Mouse (Mus musculus) neural tube, embryonic 13.5 days (tissue): ENCODE data around the gene Slc39a3. TPM values are rescaled to one million over a fixed set of nuclear protein-coding genes. Genes with fewer than 3 reads are reported as not detected.
"Not testable (repeated sequence)": the region's sequence is repeated elsewhere in the genome, so short reads cannot be mapped to it uniquely, and the experiment has no call there.

ENCODE experiments used
- ATAC-seq: fragments of 200-750 bp; cut with Nextera tagmentation; 2 replicates; pipeline ENCODE4 v1.8.0; 2017; ENCODE audit warnings: low read depth, mild to moderate bottlenecking, moderate TSS enrichment, moderate library complexity
- H3K27ac ChIP-seq: fragments of 300-500 bp; sonication (generic); replicated peaks from 2 replicates; pipeline ENCODE4 v1.5.1; 2015; ENCODE audit warnings: moderate library complexity, mild to moderate bottlenecking, inconsistent platforms
- H3K27me3 ChIP-seq: fragments of 300-500 bp; sonication (generic); 2 replicates; pipeline ENCODE4 v1.6.1; 2015; ENCODE audit warnings: mild to moderate bottlenecking, inconsistent platforms
- H3K36me3 ChIP-seq: fragments of 300-500 bp; sonication (generic); 2 replicates; pipeline ENCODE4 v1.6.1; 2015; ENCODE audit warnings: mild to moderate bottlenecking, inconsistent platforms
- H3K4me1 ChIP-seq: fragments of 300-500 bp; sonication (generic); replicated peaks from 2 replicates; pipeline ENCODE4 v1.6.1; 2015; ENCODE audit warnings: inconsistent platforms
- H3K4me2 ChIP-seq: fragments of 300-500 bp; sonication (generic); 2 replicates; pipeline ENCODE4 v1.6.1; 2015; ENCODE audit warnings: inconsistent platforms, mild to moderate bottlenecking, moderate library complexity
- H3K4me3 ChIP-seq: fragments of 300-500 bp; sonication (generic); 2 replicates; pipeline ENCODE4 v1.5.1; 2015; ENCODE audit warnings: mild to moderate bottlenecking, inconsistent platforms
- H3K9ac ChIP-seq: fragments of 300-500 bp; sonication (generic); 2 replicates; pipeline ENCODE4 v1.6.1; 2015; ENCODE audit warnings: moderate library complexity, mild to moderate bottlenecking, inconsistent platforms
- H3K9me3 ChIP-seq: fragments of 300-500 bp; sonication (generic); 2 replicates; pipeline ENCODE4 v1.6.1; 2016; ENCODE audit warnings: inconsistent platforms
- WGBS: fragments of 180-500 bp; shearing (Covaris S2); methylation state at CpG from one replicate; pipeline ENCODE4 v1.1.7; 2015; 5-methylcytosine and 5-hydroxymethylcytosine counted together
- polyA plus RNA-seq: library from polyadenylated mRNA; unstranded; fragments of >200 nt; fragmentation: Nextera tagmentation; extraction: Ambion mirVana; gene quantifications from 2 replicates; pipeline ENCODE4 v1.2.1, GENCODE M21; 2015

The Slc39a3 gene
- polyA plus RNA-seq, 1 experiment from 2014 or later: 44.2 TPM

- Histone ChIP-seq H3K27me3 (peaks cover 12% of the 10 kb centered on the region; the same call in 1 of the 2 replicates), H3K9ac (no peak overlapping the region), H3K27ac (no peak overlapping the region), H3K4me3 (no peak overlapping the region), H3K4me2 (peak overlapping the region; percentile 39), H3K36me3 (no peaks in the 10 kb centered on the region), H3K9me3 (no peaks in the 10 kb centered on the region), H3K4me1 (peaks cover 20% of the 10 kb centered on the region)
- peak; percentile 74 for ATAC-seq
- WGBS: 29% methylated on average over 37 of the region's 37 CpGs
Observed at GRCm38 (mm10) chr10:80999362-81000196, 37.6 kb downstream of the Slc39a3 start.

GRCm38 (mm10) chr10:80998778-80999177 lies 38.4 kb downstream of the Slc39a3 start:
- Histone ChIP-seq H3K4me2 (no peak overlapping the region), H3K4me3 (no peak overlapping the region), H3K27ac (no peak overlapping the region), H3K36me3 (no peaks in the 10 kb centered on the region), H3K4me1 (peaks cover 20% of the 10 kb centered on the region), H3K9ac (no peak overlapping the region), H3K27me3 (peaks cover 15% of the 10 kb centered on the region; the same call in 1 of the 2 replicates), H3K9me3 (no peaks in the 10 kb centered on the region)
- 18% methylated on average over 12 of the region's 12 CpGs for WGBS
- no peak for ATAC-seq

GRCm38 (mm10) chr10:80998021-80998420 lies 39.2 kb downstream of the Slc39a3 start:
- peaks cover 20% of the 10 kb centered on the region for H3K4me1 ChIP-seq
- WGBS: 40% methylated on average over 14 of the region's 14 CpGs
- no peaks in the 10 kb centered on the region for H3K9me3 ChIP-seq
- ATAC-seq: no peak
- H3K9ac ChIP-seq: 0 out of 2 replicates have a peak overlapping the region, but pooled peaks have one; percentile 0
- no peak overlapping the region for H3K4me2 ChIP-seq
- peaks cover 23% of the 10 kb centered on the region; the same call in 1 of the 2 replicates for H3K27me3 ChIP-seq
- H3K4me3 ChIP-seq: no peak overlapping the region
- no peak overlapping the region for H3K27ac ChIP-seq
- no peaks in the 10 kb centered on the region for H3K36me3 ChIP-seq

- H3K36me3 ChIP-seq: no peaks in the 10 kb centered on the region
- H3K4me3 ChIP-seq: no peak overlapping the region
- H3K9ac ChIP-seq: no peak overlapping the region
- peaks cover 20% of the 10 kb centered on the region for H3K4me1 ChIP-seq
- peaks cover 28% of the 10 kb centered on the region; the same call in 1 of the 2 replicates for H3K27me3 ChIP-seq
- H3K4me2 ChIP-seq: no peak overlapping the region
- no peaks in the 10 kb centered on the region for H3K9me3 ChIP-seq
- no peak overlapping the region for H3K27ac ChIP-seq
- ATAC-seq: no peak
- WGBS: 86% methylated on average over 8 of the region's 8 CpGs
Observed at GRCm38 (mm10) chr10:80997332-80997731, 39.9 kb downstream of the Slc39a3 start.

- Histone ChIP-seq H3K4me1 (peaks cover 20% of the 10 kb centered on the region), H3K27me3 (peaks cover 28% of the 10 kb centered on the region; the same call in 1 of the 2 replicates), H3K4me3 (no peak overlapping the region), H3K36me3 (no peaks in the 10 kb centered on the region), H3K9me3 (no peaks in the 10 kb centered on the region), H3K9ac (no peak overlapping the region), H3K27ac (no peak overlapping the region), H3K4me2 (no peak overlapping the region)
- ATAC-seq: no peak
- 94% methylated on average over 8 of the region's 8 CpGs for WGBS
Observed at GRCm38 (mm10) chr10:80996501-80996900, 40.7 kb downstream of the Slc39a3 start.

- no peaks in the 10 kb centered on the region for H3K9me3 ChIP-seq
- 12% methylated on average over 21 of the region's 21 CpGs for WGBS
- peak overlapping the region; percentile 47; the same call in 1 of the 2 replicates for H3K9ac ChIP-seq
- peaks cover 7% of the 10 kb centered on the region for H3K4me1 ChIP-seq
- no peak overlapping the region for H3K4me3 ChIP-seq
- H3K27ac ChIP-seq: no peak overlapping the region
- 0 out of 2 replicates have a peak, but pooled peaks have one; percentile 25 for ATAC-seq
- H3K4me2 ChIP-seq: peak overlapping the region; percentile 38
- peaks cover 28% of the 10 kb centered on the region; the same call in 1 of the 2 replicates for H3K27me3 ChIP-seq
- H3K36me3 ChIP-seq: no peaks in the 10 kb centered on the region
Observed at GRCm38 (mm10) chr10:80995091-80995632, 42.1 kb downstream of the Slc39a3 start.

GRCm38 (mm10) chr10:80994621-80995020 lies 42.6 kb downstream of the Slc39a3 start:
- H3K4me2 ChIP-seq: peak overlapping the region; percentile 38; the same call in 1 of the 2 replicates
- H3K27me3 ChIP-seq: peaks cover 29% of the 10 kb centered on the region
- WGBS: 60% methylated on average over 4 of the region's 4 CpGs
- no peak overlapping the region for H3K4me3 ChIP-seq
- no peaks in the 10 kb centered on the region for H3K9me3 ChIP-seq
- peak overlapping the region; percentile 47; the same call in 1 of the 2 replicates for H3K9ac ChIP-seq
- no peak for ATAC-seq
- H3K36me3 ChIP-seq: no peaks in the 10 kb centered on the region
- H3K4me1 ChIP-seq: peaks cover 2% of the 10 kb centered on the region
- no peak overlapping the region for H3K27ac ChIP-seq

GRCm38 (mm10) chr10:80993276-80993675 lies 44.0 kb downstream of the Slc39a3 start:
- Histone ChIP-seq H3K9me3 (no peaks in the 10 kb centered on the region), H3K27ac (no peak overlapping the region), H3K36me3 (no peaks in the 10 kb centered on the region), H3K27me3 (peaks cover 37% of the 10 kb centered on the region), H3K9ac (no peak overlapping the region), H3K4me2 (no peak overlapping the region), H3K4me3 (no peak overlapping the region), H3K4me1 (no peaks in the 10 kb centered on the region; the same call in 1 of the 2 replicates)
- ATAC-seq: no peak
- WGBS: 53% methylated on average over 5 of the region's 5 CpGs

GRCm38 (mm10) chr10:80991945-80992344 lies 45.3 kb downstream of the Slc39a3 start:
- H3K9ac ChIP-seq: no peak overlapping the region
- no peaks in the 10 kb centered on the region for H3K9me3 ChIP-seq
- H3K4me1 ChIP-seq: peaks cover 3% of the 10 kb centered on the region; the same call in 1 of the 2 replicates
- no peak for ATAC-seq
- H3K27me3 ChIP-seq: peaks cover 42% of the 10 kb centered on the region
- WGBS: 91% methylated on average over 1 of the region's 1 CpGs
- H3K36me3 ChIP-seq: no peaks in the 10 kb centered on the region
- no peak overlapping the region for H3K27ac ChIP-seq
- no peak overlapping the region for H3K4me3 ChIP-seq
- H3K4me2 ChIP-seq: no peak overlapping the region

GRCm38 (mm10) chr10:80991007-80991406 lies 46.2 kb downstream of the Slc39a3 start:
- H3K27me3 ChIP-seq: peaks cover 51% of the 10 kb centered on the region
- ATAC-seq: no peak
- 9% methylated on average over 3 of the region's 3 CpGs for WGBS
- H3K4me1 ChIP-seq: peaks cover 3% of the 10 kb centered on the region; the same call in 1 of the 2 replicates
- H3K9me3 ChIP-seq: no peaks in the 10 kb centered on the region
- H3K4me2 ChIP-seq: no peak overlapping the region
- H3K9ac ChIP-seq: no peak overlapping the region
- H3K27ac ChIP-seq: no peak overlapping the region
- H3K36me3 ChIP-seq: no peaks in the 10 kb centered on the region
- H3K4me3 ChIP-seq: no peak overlapping the region

GRCm38 (mm10) chr10:80990406-80990805 lies 46.8 kb downstream of the Slc39a3 start:
- ATAC-seq: no peak
- Histone ChIP-seq H3K4me2 (no peak overlapping the region), H3K9ac (no peak overlapping the region), H3K27ac (no peak overlapping the region), H3K9me3 (no peaks in the 10 kb centered on the region), H3K4me3 (no peak overlapping the region), H3K36me3 (no peaks in the 10 kb centered on the region), H3K27me3 (peaks cover 55% of the 10 kb centered on the region), H3K4me1 (peaks cover 9% of the 10 kb centered on the region)
- WGBS: 68% methylated on average over 7 of the region's 7 CpGs

GRCm38 (mm10) chr10:80989854-80990253 lies 47.4 kb downstream of the Slc39a3 start:
- H3K9ac ChIP-seq, H3K4me3 ChIP-seq, ATAC-seq, H3K9me3 ChIP-seq, H3K4me2 ChIP-seq, H3K27ac ChIP-seq, H3K36me3 ChIP-seq: not testable (repeated sequence)
- Histone ChIP-seq H3K27me3 (peaks cover 58% of the 10 kb centered on the region), H3K4me1 (peaks cover 12% of the 10 kb centered on the region)
- 57% methylated on average over 4 of the region's 4 CpGs for WGBS
